Mouse (Mus musculus): ENCODE measurements at regions not wholly inside any gene's neighbourhood (a gene's known extent, or its start where the extent isn't known, plus 50 kb on each side); places are given as distances from the start of the nearest gene placed in this dataset.
A peak's percentile ranks its signal among the peaks of the same experiment; 100 is the strongest.

DNA sequence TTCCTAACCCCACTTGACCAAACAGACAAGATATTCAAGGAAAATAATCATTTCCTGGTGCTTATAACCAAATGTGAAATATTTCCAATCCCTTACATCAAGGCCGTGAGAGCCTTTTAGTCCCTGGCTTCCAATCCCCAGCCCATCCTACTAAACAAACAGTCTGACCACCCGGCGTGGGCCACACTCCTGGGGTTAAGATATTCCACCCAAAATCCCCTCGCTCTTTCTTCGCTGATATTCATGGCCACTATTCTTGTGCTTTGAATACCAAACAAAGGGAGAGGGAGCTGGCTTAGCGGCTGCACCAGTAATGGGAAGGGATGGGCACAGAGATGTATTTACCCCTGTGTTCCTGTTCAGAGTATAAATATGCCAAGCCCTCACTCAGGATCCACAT, 139.4 kb downstream of the Foxa2 start:
- no peak for DNase-seq

DNA sequence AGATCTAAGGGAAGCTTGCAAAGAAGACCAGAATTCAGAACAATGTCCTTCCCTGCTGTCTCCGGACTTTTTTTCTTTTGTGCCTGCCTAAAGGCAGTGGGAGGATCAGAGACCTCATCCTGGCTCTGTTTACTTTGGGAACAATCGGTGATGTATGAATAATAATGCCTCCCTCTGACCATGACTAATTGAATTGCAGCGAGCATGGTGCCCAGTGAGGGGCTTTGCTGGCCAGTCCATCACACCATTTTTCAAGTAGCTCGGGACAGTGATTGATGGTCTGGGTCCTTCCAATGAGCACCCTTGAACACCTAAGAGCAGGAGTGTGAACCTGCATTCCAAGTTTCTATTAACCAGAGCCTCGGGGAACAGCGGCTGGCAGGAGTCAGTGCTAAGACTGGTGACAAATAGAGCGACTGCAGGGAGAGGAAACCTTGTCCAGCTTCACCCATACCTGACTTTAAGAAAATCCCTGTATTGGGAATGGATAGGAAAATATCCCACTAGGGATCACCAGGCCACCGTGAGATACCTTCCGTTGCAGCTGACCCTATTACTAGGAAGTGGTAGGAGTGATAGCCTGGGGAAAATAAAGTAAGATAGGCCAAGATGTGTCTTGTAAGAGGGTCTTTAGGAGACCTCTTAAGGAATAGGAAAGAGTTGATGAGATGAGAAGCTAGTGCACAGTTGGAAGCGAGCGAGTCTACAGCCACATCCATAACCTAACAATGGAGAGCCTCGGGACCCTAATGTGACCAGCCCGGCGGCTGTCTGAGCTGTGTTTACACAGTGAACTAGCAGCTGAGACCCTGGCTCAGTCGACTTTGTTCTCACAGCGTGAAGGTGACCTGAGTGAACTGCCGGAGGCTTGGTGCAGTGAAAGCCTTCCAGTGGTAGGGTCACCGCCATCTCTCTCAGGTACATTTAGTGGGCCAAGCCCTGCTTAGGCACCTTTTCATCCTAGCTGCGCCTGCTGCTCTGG, 140.7 kb downstream of the Foxa2 start:
- DNase-seq = no peak

DNA sequence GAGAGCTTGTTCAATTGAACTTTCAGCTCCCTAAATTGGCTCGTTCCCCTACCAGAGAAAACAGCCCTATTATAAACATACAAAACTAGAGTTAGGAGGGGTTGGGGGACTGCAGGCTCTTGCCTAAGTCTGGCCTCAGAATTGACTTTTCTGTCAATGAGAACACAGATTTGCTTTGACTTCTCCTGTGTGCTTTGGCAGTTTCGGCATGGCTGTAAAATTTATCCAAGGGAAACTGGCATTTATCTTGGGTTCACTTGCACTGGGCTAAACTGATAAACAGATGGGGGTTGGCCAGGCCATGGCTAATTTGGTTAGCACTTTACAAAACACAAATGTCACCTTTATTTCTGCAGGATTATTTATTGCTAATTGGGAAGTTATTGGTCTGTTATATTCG, 141.7 kb downstream of the Foxa2 start:
- DNase-seq = no peak

DNA sequence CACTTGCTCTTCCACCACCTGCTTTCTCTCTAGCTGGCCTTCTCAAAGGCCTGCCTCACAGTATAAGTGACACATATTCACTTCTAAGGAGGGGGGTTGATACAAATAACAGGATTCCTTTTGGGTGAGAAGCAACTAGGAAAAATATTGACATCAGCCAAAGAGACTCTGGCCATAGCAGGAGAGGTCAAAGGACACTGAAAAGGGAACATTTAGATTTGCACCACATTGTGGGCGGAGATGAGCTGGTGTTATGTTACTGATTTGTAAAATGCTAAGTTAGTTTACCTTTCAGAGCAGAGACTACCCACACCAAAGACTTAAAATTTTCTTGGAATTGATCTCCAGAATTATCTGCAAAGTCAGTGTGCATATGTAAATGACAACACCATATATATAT, 147.5 kb downstream of the Foxa2 start:
- no peak for DNase-seq

DNA sequence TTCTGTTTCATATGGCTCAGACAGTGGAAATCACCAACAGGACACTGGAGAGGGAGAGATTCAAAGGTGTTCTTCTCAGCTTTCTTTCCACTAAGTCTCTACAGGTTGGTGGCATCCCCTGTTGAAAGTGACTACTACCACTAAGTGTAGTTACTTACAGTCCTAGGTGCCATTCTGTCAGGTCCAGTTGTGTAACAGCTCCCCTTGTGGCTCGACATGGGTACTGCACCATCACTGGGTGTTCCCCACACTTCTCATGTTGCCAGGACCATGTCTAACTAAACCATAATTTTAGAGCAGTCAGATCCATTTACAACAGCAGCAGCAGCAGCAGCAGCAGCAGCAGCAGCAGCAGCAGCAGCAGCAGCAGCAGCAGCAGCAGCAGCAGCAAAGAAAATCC, 151.1 kb downstream of the Foxa2 start:
- DNase-seq = peak; percentile 49 to 51

DNA sequence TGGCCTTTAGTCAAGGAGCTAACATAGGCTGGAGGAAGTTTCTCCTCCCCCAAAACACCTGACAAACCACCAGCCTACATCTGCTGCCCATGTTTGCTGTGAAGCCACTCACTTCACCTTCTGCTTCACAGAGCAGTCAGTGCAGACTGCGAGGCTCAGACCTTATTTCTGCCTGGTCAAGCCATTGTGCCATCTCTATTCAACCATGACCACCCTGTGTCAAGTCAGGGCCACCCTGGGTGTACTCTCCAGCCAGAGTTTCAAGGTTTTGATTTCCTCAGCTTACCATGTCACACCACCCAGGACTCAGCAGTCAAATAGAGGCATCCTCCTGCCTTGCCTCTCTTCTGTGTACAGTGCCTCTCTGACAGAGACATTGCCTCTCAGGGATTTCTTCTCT, 152.6 kb downstream of the Foxa2 start:
- no peak for DNase-seq

DNA sequence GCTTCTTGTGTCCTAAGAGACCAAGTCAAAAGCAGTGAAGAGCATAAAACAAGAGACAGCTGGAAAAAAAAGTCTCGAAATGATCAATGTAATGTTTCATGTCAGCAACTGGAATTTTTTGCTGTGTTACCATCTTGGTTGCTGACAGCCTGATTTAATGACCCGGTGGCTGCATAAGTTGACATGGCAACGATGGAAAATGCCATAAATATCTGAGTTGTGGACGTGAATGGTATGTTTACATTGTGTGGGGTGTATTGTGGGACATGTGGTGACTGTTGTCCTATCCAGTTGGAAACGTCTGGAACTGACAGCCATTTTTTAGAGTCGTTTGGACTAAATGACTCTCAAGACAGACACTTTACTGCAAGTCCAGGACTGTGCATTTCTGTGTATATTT, 160.6 kb downstream of the Foxa2 start:
- DNase-seq = no peak

DNA sequence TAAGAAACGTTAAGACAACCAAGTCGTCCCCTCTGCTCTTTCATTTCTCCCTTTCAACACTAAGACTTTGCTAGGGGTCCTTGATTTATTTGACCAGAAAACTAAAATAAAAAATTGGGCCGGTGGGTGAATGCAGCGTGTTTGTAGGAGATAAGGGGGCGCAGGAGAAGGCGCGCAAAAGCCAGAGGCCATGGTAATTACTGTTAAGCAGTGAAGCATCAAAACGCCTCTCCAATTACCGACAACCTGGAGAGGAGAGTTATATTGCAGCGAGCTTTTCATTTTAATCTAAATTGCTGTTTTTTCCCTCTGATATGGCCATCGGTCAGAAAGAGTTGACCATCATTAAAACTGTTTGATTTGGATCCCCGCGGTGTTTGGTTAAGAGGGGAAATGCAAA, 168.9 kb downstream of the Foxa2 start:
- DNase-seq = no peak

DNA sequence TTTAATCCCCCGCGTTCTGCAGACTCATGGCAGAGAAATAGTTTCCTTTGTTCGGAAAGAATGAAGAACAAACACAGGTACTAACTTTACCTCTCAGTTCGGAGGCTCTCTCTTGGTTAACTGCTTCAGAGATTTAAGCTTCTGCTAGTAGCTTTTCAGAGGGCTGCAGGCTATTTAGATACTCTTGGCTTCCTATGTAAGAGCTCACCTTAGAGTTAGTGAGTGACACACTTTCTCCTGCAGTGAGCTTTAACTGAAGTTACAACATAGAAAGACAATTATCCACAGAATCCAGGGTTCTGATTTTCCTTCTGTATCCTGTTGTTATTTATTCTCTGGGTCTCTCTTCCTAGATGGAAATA, 169.2 kb downstream of the Foxa2 start:
- DNase-seq = no peak

DNA sequence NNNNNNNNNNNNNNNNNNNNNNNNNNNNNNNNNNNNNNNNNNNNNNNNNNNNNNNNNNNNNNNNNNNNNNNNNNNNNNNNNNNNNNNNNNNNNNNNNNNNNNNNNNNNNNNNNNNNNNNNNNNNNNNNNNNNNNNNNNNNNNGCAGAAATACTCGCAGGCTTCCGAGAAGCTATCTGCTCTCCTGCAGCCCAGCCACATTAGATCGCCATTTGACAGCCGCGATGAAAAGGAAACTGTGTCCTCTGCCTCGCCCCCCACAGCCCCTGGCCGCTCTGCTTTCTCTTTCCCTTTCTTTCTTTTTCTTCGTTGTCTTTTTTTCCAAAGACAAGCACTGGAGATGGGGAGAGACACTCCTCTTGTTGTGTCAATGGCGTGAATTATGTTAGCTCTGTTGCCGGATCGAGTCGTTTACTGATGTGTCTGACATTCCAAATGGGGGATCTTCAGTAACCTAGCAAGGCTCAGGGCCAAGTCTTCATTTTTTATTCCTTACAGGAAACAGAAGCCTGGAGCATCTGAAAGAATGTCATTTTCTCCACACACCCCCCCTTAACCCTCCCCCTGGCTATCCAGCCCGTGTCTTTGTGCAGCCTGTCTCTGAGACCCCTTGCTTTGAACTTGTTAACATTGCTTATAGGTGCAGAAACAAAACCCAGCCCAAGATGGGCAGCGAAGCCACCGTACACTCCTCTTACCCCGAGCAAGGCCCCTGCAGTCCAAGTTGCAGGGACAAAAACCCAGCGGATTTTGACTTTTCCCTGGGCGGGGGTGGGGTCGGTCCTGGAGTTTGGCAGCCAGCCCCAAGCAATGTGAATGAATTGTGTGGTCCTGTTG, 169.8 kb downstream of the Foxa2 start:
- no peak for DNase-seq

DNA sequence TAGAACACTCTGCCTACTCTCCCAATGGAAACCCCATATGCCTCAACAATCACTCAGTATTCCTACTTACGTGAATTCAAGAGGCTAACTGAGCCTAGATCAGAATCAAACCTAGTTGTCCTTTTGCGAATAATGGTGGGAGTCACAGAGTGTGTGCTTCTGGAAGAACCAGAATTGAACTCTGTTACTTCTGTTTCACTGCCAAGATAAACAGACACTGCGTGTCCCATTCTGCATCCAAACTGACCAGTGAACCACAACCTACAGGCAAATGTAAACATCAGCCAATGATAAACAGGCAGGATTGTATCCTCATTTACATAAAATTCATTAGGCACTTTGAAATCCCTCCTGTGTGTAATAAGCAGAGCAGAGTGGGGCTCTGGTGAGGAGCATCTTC, 173.8 kb downstream of the Foxa2 start:
- DNase-seq = no peak

DNA sequence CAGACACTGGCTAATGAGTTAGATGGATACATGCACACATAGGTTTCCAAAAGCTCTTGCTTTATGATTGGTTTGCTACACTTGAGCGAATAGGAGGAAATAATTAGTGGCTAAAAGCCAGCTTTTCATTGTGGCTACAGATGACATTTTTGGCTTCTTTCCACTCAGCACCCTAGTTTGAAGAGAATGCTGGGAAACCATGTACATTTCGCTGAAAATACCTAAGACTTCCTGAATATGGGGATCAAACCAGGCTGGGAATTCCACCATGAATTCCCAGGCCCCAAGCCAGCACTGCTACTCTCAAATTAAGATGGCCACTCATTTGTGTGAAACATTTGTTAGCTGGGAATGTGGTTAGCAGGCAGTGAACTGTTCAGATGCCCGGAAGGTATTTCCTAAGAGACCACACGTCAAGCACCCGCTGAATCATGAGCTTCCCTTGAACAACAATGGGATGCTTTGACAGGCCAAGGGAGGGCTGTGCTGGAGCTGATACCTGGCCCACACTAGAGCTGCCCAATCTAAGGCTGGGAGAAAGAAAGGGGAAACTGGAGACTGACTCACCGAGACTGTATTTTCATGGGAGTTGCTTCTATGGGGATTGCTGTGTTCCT, 195.5 kb downstream of the Foxa2 start:
- DNase-seq = no peak

DNA sequence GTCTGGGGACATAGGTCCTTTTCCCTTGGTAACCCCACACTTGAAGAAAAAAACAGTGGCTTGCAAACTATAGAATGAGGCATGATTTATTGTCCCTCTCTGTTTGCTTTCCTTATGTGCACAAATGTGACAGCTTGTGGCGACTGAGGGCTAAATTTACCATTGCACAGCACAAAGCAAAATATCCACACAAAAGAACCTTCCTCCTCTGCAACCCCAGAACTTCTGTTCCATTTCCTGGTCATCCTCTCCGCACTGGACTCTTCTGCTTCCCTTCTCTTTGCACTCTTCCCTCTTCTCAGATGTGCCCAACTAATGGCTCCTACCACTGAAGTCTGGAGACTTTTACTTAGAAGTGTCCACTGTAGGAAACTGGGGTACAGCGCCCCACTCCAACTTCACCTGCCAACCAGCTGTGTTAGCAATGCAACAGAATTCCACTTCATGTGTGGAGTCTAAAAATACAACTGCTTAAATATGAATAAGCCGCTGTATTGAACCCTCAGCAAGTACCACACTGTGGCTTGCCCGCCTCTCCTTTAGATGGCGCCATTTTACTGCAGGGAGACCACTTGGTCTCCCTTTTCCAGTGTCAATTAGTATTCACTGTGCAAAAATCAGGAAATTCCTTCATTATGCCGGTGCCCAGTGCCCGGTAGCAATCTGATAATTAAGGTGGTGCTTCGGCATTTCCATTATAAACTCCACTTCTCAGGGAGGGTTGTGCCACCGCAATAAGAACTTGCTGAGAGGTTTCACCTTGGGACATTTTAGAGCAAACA, 199.6 kb downstream of the Foxa2 start:
- no peak for DNase-seq

DNA sequence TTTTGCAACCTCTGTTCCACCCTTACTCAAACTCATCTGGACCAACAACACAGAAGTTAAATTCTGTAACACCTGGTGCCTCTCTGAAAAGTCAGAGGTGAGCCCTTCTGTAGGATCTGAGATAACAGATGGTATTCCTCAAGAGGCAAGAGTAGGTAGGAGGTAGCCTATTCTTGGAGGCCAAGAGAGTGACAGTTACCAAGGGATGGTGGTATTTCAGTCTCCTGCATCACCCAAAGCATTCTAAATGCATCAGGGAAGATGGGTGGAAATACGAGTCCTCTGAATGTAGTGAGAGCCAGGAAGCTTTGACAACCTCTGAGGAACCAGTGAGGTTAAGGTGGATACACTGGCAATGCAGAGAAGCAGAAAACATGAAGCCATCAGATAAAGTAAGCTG, 201.5 kb downstream of the Foxa2 start:
- DNase-seq = no peak

DNA sequence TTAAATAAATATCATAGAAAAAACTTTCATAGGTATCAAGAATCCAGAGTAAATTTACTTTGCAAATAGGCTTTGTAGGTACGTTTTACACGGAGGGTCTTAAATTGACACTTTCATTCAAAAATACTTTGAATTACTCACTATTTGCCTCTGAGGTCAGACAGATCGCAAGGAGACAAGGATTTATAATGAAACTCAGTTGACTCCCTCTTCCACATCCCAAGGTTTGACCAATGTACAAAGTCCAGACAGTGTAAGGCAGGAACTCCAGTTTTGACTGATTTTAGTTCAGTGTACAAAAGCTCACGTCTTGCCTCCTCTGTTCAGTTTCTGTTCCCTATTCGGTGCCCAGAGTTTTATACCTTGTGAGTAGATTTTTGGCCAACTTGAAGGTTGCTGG, 205.8 kb downstream of the Foxa2 start:
- DNase-seq = no peak

DNA sequence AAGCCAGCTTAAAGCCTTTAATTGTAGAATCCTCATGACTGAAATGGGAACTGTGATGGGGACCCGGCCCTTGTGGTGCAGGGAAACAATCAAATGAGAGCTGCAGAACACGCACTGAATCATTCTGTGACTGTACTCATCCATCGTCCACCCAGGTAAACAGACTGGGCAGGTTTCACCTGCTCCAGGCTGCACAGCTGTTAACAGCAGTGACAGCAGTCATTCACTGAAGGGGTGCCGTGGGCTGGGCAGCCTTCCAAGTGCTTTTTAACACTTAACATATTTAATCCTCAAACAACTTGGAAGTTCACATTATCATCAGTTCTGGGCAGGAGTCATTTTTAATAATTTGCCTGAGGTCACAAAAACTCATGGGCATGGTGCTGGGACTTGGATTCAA, 208.2 kb downstream of the Foxa2 start:
- DNase-seq = no peak

DNA sequence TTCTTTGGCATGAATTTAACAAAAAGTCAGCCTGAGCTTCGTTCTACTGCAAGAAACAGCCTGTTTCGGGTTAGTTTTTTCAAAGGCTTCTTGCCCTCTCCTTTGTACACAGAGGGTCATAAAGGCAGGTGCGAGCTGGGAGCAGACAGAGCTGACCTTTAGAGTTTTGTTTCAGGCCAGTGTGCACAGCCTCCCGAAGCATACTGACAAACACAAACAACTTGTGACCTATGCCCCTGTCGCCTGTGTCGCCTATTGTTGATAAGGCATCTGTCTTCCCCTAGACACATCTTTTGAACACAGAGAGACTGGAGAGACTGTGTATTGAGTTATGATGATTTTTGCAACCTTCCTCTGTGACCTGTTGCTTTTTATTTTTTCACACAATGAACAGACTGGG, 216.2 kb downstream of the Foxa2 start:
- no peak for DNase-seq

DNA sequence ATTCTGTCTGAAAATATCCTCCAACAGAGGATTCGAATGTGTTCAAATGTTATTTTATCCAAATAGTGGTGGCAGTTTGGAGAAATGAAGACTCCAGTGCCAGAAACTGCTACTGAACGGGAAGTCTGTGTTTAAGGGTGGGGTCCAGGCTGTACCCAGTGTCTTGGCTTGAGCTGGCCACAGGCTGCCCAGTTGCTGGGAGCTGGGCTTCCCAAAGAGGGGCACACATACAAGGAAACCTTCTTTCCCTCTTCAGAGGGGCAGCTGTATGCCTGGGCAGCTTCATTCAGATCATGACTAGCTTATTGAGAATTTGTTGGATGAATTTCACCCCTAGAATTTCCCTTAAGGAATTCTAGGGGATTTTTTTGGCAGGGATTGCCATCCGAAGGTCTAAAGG, 229.8 kb downstream of the Foxa2 start:
- no peak for DNase-seq

DNA sequence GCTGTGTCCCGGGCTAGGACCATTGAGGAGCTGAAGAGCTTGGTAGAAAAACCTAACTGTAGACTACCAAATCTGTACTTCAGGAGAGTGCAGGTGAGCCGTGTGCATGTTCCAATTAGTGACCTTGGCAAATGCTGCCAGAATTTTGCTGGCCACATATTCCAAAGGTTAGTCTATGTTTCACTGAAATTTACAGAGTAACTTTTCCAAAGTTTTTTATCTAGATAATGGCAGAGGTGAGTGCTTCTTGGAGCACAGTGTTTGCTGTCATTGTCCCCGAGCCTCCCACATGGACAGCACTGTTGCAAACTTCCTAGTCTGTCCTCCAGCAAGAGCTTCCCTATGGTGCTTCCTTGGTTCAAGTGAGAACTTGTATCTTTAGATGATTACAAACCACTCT, 232.5 kb downstream of the Foxa2 start:
- no peak for DNase-seq

DNA sequence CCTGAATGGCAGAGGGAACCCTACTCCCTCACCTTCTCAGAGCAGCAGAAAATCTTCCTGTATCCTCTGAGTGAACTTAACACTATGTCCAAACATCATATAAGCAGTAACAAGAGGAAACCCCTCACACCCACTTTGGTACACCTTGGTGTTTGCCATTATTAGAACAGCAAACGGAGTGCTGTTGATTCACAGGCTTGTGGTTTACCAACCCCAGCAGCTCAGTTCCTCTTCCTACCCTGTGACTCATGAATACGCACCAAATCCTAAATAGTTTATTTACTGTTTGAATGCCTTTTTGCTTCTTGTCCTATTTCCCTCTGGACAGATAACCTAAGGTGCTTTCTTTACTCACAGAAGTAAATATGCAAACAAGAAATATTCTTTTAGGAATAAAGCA, 233.3 kb downstream of the Foxa2 start:
- DNase-seq = no peak

DNA sequence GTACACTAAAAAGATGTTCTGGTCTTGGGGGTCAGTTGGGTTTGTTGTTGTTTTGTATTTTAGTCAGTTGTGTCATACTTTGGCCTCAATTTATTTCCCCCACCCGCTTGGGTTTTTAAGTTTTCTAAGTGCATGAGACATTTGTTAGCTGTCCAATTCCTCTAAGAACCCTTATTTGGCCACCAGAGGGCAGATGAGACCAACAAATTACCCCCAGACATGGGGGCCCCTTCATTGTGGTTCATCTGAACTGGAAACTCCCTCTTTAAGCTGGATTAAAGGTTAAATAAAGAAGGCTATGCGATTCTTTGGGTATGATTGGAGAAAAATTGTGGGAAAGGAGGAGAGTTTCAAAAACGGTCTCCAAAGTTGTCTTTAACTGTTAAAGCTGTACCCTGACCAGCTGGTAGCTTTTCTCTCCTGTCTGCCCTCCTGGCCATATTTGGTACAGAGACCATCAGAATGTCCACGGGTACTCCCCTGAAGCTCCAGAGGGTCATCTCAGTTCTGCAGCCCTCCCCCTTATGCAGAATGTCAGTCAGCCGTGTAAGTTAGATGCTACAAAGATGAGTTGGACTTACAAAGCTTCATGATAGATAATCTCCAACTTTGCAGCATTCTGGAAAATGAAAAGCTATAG, 238.6 kb downstream of the Foxa2 start:
- DNase-seq = peak; percentile 24 to 40

DNA sequence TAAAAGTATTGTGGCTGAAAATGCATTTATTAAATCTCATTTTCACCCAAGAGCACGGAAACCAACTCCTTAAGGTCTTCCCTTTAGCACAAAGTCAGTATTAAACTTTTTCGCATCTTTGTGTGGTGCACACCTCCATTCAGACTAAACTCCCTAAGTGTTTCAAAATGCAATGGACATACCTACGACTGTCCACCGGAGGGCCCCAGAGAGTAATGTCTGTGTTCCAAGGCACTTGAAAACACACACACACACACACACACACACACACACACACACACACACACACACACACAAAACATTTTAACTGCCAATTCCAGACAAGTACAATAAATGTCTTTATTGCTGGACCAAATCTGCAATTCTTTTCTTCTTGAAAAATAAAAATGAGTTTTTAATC, 243.7 kb downstream of the Foxa2 start:
- DNase-seq = peak; percentile 7 to 14

All from B cell, adult 2 months (primary cell).